ENCODE assay signal across 21 mouse cellular contexts in genomic region chr6:106809161-106809560, GRCm38 (mm10).
"Had no signal": no experiment of that assay in that cellular context is flagged by ENCODE, and none has a peak within 500 bp of the region (broad histone marks: within the 10 kb centered on the region; RNA-seq: fewer than 3 reads in every experiment).

No protein-coding gene starts in this region.

- H3K27ac ChIP-seq: lung, embryonic 15.5 days; macrophage; midbrain, embryonic 13.5 days; midbrain, embryonic 15.5 days; neural tube, embryonic 13.5 days; neural tube, embryonic 15.5 days; stomach, embryonic 15.5 days; stomach, postnatal 0 days had no signal

- H3K9ac ChIP-seq: liver, postnatal 0 days; lung, embryonic 15.5 days; midbrain, embryonic 13.5 days; midbrain, embryonic 15.5 days; neural tube, embryonic 13.5 days; neural tube, embryonic 15.5 days; stomach, embryonic 15.5 days had no signal

- H3K36me3 ChIP-seq: lung, embryonic 15.5 days; midbrain, embryonic 13.5 days; midbrain, embryonic 15.5 days; neural tube, embryonic 13.5 days; neural tube, embryonic 15.5 days; stomach, embryonic 15.5 days had no signal

- ATAC-seq: liver, postnatal 0 days; lung, postnatal 0 days; midbrain, embryonic 13.5 days; midbrain, embryonic 15.5 days had no signal

- H3K4me2 ChIP-seq: lung, embryonic 15.5 days; midbrain, embryonic 11.5 days; midbrain, embryonic 13.5 days; midbrain, embryonic 15.5 days; neural tube, embryonic 13.5 days; neural tube, embryonic 15.5 days; stomach, embryonic 15.5 days had no signal

- H3K9me3 ChIP-seq: lung, embryonic 15.5 days; megakaryocyte, embryonic 14.5 days; midbrain, embryonic 13.5 days; midbrain, embryonic 15.5 days; neural tube, embryonic 13.5 days; neural tube, embryonic 15.5 days; stomach, embryonic 15.5 days had no signal

- H3K27me3 ChIP-seq: lung, embryonic 15.5 days; megakaryocyte, embryonic 14.5 days; midbrain, embryonic 13.5 days; midbrain, embryonic 15.5 days; neural tube, embryonic 13.5 days; neural tube, embryonic 15.5 days; stomach, embryonic 15.5 days had no signal

- DNase-seq: liver, postnatal 0 days; lung, adult 2 months; lung, postnatal 14 days; lung, postnatal 36 days; retina, postnatal 1 day; right cerebral cortex, postnatal 14 days; thymus, adult 2 months; thymus, postnatal 25 days; thymus, postnatal 4 days had no signal

- H3K4me3 ChIP-seq: lung, embryonic 15.5 days; megakaryocyte, embryonic 14.5 days; midbrain, embryonic 13.5 days; midbrain, embryonic 15.5 days; myocyte; neural tube, embryonic 13.5 days; neural tube, embryonic 15.5 days; stomach, embryonic 15.5 days had no signal

- H3K4me1 ChIP-seq: lung, embryonic 15.5 days; megakaryocyte, embryonic 14.5 days; midbrain, embryonic 13.5 days; midbrain, embryonic 15.5 days; neural tube, embryonic 13.5 days; neural tube, embryonic 15.5 days; stomach, embryonic 15.5 days had no signal
